Mouse (Mus musculus) kidney, adult 2 months (tissue): ENCODE measurements at regions not wholly inside any gene's neighbourhood (a gene's known extent, or its start where the extent isn't known, plus 50 kb on each side); places are given as distances from the start of the nearest gene placed in this dataset.

Source experiments
- CTCF ChIP-seq: fragments of 200-500 bp; conservative IDR thresholded peaks from 2 replicates; pipeline ENCODE4 v1.5.1; 2011; ENCODE audit warnings: low read depth, mild to moderate bottlenecking, control low read depth, low read length, moderate library complexity, mixed read lengths; ENCODE audit not compliant: insufficient read depth, insufficient read length
- POLR2A ChIP-seq: fragments of 200-500 bp; IDR thresholded peaks from one replicate; pipeline ENCODE4 v1.6.1; 2011; ENCODE audit warnings: low read depth, low read length, control low read depth

DNA sequence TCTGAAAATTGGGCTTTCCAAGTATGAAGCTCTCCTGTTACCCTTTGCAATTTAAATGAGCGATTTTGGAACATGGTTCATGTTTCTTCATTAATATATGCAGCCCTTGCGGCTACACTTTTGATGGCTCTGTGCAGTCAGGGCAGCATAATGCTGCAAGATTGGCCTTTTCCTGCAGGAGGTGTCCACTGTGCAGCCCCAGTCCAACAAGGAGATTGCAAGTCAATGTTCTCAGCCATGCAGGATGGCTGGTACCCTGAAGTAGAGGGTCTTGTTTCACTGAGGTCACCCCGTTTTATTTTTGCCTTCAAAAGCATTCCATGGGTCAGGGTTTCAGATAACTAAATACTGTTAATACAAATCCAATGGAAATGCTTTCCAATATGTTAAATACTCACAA, 130.9 kb upstream of the Pnpt1 start:
- TF ChIP-seq POLR2A = no peak
- TF ChIP-seq CTCF = no peak
